Mouse (Mus musculus) left cerebral cortex, adult 9 months (tissue): Measurements from ENCODE around the gene Rgs17.
"Not testable (repeated sequence)": the region's sequence is repeated elsewhere in the genome, so short reads cannot be mapped to it uniquely, and the experiment has no call there.

Source experiments
- DNase-seq, 2 experiments: peaks; one replicate each; pipeline ENCODE4 v3.0.0; 2022; ENCODE audit warnings: low spot score in 2 of 2

Gene Rgs17

DNA sequence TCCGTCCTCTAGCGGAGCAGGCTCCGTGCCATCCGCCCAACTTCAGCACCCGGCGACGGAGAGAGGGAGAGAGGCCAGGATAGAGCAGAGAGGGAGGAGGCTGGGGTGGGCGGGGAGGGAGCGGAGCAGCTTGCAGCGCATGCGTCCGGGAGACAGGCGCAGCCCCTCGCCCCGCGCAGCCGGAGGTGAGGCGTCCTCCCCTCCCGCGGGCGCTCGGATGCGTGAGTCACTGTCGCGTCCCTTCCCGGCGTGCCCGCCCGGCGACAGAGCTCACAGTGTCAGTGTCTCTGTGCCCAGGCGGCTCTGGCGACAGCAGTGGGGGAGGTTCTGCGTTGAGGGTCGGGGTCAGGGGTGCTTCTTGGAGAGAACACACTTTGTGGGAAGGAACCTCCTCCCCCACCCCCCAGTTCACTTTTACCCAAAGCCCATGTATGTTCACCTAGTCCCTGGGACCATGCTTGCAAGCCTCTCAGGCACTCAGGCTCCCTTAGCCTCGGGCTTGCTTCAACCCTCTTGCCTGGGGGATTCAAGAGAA lies at the start of gene Rgs17:
Rgs17 (minus strand) TSS at position 107 of the 535 bp plus-strand sequence.
- DNase-seq, result peak; percentile 49 to 71

DNA sequence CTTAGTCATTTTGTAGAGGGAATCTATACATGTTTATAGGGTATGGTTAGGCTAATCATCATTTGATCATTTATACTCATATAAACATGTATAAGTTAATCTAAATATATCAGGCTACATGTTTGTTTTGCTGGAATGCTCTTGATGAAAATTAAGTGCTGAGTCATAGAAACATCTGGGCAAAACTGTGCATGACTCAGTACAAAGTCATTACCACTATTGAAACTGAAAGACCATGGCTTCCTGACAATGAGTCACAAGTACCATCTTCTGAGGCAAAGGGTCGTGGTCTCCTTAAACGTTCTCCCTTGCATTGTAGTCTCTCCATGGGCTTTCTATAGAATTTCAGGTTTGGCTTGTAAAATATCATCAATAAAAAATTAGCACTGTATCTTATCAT lies 45.5 kb upstream of the Rgs17 start:
- no peak for DNase-seq

DNA sequence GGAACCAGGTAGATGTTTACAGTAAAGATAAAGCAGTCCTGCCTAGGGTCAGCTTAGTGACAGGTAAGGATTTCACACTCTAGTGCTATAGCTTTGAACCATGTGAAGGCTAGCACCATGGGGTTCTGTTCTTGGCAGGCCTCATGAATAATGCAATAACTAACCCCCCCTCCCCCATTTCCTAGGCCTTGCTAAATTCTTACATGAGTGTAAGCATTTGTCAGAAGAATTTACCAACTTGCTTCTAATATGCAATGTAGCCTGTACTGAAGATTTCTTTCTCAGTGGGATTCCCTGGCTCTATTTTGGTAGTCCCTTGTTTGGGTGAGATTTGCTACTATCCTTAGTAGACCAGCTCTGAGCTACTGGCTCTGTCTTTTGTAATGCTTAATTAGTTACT lies 31.6 kb upstream of the Rgs17 start:
- DNase-seq, result not testable (repeated sequence)

DNA sequence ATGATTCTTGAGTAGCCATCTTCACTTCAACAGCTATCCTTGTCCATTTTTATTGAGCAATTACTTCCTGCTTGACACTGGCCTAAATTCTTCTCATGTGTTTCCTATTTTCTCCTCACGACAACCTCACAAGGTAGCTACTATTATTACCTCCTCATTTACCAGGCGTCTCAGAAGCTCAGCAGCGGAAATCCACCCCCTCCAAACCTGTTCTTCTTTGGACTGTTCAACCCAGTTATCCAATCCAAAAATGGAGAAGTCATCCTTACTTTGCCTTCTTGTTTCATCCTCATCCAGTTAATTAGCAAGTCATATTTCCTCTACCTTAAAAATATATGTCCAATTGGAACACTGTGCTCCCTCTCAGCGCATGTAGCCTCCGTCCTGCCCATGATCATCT lies 2.1 kb upstream of the Rgs17 start:
- peak in 1 of 2 experiments; percentile 25 for DNase-seq

DNA sequence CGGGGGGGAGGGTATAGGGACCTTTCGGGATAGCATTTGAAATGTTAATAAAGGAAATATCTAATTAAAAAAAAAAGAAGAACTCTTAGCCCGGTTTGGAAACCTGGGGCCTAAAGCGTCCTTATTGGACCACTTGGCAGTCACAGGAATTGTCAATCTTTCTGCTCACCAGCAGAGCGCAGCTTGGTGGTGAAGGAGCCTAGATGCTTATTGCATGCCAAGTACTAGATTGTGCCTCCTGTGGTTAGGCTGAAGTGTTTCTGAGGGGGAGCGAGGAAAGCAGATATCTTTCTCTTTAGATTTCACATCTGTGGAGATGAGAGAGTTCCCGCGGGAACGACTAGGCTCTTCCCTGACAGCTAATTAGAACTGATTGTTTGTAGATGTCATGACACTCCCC lies 896 bp upstream of the Rgs17 start:
- DNase-seq, result peak in 1 of 2 experiments; percentile 9

DNA sequence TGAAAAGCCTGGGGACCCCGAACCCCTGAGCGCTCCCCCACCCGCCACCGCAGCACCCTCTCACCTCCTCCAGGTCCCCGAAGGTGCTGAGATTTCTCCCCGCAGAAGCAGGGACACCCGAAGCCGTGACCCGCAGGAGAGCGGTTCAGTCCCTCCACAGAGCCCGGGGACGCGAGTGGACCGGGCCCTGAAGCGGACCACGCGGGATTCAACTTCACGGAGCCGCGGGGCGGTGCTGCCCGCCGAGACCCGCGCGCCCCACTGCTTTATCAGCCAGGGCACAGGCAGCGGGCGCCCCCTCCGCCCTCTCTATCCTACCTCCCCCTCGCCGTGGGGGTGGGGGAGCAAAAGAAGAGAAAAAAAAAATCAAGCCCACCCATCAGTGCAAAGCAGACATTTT lies 429 bp downstream of the Rgs17 start:
- peak in 1 of 2 experiments; percentile 5 for DNase-seq

DNA sequence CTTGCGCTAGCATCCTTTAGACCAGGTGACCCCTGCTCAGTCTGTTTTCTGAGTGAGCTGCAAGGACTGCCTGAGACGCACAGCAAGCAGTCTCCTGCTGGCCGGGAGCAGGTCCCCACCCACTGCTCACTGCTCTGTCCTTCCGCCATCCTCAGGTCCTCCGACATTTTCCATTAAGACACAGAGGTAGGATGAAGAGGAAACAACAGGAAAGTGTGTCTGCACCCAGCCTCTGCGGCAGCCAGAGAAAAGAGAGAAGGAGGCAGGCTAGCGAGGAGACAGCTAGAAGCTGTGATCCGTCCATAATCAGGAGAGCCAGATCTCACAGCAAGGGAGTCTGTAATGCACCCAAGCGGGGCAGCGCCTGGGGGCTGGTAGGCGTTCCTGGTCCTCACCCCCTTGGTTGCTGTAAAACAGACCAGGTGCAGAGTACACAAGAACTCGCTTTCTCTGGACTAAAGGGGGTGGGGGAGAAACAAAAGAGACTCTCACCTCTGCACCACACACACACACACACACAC lies 1.1 kb downstream of the Rgs17 start:
- peak in 1 of 2 experiments; percentile 42 for DNase-seq

DNA sequence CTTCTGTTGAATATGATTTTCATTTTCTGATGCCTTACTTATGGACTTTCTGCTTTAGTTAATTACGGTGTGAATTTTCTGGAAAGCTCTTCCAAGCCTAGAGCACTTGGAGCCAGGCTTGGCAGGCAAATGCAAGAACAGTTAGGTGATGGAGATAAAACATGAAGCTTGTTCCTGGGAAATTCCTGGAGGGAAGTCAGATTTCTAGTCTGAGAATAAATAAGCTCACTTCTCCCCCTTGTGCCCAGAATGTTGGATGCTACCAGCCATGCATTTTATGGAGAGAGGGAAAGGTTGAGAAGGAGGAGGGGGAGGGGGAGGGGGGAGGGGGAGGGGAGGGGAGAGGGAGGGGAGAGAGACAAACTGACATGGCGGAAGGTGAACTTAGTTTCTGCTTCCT lies 17.8 kb downstream of the Rgs17 start:
- peak in 1 of 2 experiments; percentile 29 for DNase-seq

DNA sequence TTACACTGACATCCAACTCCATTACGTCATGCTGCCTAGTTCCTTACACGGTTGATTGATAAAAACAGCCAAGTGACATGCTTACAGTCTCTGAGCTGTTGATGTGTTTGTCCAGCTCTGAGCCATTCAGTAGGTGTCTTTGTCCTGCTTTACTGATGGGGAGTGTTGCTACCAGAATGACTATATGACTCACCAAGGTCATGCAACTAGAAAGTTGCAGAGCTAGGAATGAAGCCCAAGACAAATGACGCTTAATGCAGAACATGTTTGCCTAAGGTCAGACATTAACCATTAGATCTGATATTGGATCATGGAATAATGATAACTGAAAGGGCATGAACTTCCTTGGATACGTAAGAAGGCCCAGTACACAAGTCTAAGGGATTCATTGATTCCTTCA lies 20.4 kb downstream of the Rgs17 start:
- DNase-seq, result no peak

DNA sequence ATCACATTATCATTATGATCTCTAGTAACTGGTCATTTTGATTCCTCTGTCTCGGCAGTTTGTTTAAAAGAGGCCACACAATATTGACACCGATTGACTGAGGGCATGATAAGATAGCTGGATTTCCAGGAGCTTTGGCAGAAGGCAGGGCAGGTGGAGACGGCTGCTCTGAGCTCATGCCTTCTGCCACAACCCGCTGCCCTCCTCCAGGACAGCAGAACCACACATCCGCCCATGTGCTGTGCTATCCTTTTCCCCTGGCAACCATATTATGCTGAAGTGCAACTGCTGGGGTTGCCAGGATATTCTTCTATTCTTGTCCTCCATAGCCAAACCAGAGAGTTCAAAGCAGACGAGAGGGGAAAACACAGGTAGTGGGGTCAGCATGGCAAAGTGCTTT lies 21.5 kb downstream of the Rgs17 start:
- DNase-seq, result no peak

DNA sequence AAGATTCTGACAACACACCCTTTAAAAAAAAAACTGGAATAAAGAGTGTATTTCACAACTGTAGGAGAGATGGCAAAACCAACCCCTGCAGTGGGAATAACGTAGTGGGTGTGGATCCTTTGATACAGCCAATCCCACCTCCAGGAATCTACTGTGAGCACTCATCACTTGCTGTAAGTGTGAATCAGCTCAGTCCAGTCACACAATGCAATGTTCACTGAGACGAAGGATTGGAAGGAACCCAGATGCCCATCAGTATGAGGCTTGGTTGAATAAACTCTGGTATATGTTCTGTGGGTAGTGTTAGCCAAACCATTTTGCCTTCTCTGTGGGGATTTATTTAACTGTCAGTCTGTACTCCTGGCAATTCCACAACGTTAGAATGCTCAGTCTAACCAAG lies 45.1 kb downstream of the Rgs17 start:
- peak; percentile 32 to 48 for DNase-seq

DNA sequence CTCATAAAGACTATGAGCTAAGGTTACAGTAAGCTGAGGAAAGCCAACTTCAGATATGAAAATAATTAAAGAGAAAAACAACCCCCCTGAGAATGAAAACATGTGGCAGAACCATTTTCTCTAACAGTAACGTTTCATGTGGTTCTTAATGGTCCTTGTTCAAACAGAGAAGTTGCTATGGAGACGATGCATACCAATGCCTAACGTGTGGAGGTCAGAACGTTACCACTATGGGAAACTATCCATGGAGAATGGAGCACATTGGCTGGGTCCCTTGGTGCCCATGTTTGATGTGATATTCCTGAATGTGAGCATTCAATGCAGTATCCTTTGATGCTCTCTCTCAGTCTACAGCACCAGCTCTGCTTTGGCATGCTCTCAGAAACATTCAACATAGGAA lies 51.1 kb downstream of the Rgs17 start:
- no peak for DNase-seq

DNA sequence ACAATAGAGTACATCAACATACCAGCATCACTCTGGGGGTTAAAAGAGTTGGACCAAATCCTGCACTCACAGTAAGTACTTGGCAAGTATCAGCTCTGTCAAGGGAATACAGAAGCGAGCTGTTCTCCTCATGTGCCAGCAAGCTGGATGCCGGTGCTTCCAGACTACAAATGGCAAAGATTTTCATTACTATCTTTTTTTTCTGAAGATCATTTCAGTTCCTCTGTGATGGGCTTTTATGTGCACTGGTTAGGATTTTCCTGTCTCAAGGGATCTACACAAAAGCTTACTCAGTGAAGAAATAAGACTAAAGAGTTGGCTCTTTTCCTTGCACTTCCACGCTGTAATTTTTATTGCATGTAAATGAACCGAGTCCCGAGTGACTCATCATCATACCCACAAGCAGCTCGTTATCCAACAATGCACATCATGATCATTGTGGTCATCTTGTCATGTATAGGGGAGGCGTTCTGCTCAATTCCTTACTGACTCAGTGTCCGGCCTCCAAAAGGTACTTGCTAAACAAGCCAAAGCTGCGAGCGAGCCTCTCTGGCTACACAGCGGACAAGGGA lies 54.1 kb downstream of the Rgs17 start:
- DNase-seq, result peak in 1 of 2 experiments; percentile 38

DNA sequence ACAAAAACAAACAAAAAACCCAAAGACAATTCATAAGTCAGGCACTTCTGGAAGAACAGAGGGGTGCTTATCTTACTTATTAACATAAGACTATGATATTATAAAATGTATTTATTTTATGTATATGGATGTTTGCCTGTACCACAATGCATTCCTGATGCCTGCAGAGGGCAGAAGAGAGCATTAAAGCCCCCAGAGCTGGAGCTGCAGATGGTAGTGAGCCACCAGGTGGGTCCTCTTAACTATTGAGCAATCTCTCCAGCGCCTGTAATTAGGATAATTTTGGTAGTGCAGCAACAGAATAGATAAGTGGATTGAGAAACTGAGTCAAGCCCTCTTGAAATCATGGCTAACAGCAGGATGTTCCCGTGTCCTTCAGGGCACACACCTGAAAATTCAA lies 56.2 kb downstream of the Rgs17 start:
- no peak for DNase-seq

DNA sequence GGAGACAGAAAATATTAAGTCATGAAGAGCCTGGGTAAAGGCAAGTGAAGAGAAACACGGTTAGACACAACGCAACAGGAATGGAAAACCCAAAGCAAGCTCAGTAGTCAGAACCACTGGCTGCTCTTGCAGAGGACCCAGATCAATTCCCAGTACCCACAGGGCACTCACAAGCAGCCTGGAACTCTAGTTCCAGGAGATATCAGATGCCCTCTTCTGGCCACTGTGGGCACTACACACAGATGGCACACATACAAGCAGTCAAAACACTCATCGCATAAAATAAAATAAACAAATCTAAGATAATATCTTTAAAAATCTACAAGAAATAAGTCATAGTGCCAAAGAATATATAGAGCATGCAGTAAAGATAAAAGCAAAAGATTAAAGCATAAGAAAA lies 59.5 kb downstream of the Rgs17 start:
- DNase-seq, result no peak

DNA sequence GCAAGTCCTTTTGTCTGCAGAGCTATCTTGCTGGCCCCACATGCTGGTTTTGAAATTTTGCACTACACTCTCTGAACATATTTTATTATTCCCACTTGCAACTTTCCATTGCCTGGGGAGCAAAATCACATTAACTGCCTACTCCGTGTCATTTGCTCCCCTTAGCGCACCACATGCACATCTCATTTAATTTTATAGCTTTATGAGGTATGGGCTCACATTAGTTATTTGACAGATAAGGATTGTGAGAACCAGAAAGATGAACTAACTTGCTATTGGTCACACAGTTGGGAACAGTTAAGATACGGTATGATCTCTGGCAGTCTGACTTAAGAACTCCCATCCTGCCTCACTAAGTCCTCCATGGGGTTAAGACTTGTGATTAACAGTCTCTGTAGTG lies 61.4 kb downstream of the Rgs17 start:
- DNase-seq, result no peak

DNA sequence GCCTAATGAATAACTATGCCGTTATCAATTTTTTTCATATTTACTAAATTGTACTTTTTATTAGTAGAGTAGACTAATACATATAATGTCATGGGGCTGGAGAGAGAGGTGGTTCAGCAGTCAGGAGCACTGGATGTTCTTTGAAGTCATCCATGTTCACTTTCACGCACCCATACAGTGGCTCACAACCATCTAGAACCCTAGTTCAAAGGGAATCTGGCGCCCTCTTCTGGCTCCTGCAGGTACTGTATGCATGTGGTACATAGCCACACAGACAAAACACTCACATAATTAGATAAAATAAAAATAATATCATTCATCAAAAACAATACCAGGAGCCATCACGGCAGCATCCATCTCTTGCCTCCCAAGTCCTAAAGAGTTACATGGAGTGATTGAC lies 62.5 kb downstream of the Rgs17 start:
- DNase-seq, result no peak

DNA sequence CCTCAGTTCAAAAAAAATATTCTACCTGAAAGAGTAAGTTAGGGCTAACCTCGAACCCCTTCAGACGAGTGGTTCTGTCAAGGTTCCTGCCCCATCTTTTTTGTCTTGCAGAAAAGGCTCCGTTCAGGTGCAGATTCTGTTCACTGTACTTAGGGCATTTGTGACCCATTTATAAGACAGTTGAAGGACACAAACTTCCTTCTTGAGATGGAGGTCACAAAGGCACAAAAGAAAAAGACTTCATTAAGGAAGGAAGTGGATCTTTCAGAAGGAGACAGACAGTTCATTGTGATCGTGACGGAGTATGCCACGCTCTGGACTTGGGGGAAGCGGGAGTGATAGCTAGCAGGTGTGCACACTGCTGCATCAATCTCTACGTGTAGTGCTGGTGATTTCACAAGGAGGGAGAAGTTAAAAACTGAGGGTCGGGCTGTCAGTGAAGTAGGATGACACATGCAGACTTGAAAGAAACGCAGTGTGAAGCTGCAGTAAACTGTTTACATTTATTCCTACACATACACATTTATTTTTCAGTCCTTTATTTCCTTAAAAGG lies 64.1 kb downstream of the Rgs17 start:
- DNase-seq, result no peak

DNA sequence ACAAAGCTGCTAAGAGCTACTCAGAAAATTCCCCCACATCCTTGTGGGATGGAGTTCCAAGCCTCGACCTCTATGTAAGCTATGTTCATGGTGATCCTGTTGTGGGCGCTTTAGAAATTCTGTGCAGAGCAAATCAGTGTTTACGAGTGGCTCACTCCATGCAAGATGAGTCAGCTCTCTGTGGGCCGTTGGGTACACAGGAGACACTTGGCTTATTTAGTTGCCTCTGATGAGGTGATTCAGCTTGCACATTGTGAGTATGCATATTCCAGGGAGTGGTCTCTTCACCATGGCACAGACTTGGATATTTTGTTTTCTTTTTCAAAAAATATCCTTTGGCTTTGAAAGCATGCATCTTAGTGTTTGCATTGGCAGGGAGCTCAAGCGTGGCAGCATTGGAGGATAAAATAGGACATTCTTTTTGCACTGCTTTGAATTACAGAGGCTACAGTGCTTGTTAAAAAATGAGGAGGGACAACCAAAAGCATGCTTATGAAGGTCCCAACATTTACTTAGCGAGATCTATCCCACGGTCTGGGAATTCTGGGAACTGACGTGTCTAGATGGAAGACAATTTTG lies 68.8 kb downstream of the Rgs17 start:
- DNase-seq, result peak; percentile 23 to 35

DNA sequence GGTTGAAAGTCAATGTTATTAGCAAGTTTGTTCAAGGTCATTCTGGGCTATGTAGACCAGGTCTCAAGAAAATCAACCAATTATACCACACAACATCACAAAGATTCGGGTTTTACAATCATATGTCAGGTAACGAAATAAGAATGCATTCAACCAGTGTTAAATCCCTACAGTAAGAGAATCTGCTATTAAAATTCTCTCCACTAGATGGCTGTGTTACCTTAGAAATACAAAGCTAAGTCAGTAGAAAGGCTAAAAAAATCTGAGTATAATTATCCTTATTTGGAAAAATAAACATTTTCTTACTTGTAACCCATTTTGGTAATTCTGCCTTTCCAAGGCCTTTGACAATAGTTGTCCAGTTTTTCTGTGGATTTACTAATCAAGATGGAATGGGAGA lies 75.3 kb downstream of the Rgs17 start:
- no peak for DNase-seq

DNA sequence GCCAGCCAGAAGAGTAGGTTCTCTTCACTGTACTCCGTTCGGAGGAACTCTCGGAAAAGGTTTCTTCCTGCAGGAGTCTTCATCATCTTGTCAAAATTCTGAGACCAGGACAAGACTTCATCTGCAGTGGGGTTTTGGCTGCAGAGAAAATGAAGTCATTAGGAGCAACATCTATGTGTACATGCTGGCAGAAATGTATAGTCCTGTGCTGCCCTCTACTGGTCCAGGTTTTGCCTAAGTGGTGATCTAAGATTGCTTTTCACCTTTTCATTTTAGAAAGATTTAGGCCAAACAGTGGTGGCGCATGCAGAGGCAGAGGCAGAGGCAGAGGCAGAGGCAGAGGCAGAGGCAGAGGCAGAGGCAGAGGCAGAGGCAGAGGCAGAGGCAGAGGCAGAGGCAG lies 80.8 kb downstream of the Rgs17 start:
- peak in 1 of 2 experiments; percentile 31 for DNase-seq

DNA sequence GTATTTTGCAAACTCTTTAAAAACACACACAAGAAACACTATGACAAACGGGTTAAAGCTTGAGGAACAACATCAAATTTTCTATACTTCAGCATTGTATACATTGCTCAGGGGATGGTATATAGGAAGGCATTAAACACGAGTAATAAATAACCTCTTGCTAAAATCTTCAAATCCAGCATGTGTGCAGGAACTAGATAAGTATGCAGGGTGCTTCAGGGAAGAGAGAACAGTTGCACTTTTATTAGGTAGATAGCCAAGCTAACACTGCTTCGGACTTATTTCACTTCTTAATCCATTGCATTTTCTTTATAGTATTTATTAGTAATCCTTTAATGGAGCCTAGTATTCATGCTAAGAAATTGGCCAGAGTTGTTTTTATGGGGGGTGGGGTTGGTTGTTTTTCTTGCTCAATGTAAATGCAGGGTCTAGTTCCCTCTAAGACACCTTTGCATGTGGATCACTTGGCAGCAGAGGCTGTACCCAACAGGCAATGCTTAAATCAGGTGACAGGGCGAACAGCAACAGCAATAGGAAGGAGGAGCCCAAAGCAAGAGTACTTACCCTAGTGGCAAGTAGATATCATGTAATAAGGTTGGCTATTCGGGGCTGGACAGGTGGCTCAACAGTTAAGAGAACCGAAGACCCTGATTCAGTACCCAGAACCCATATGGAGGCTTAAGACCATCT lies 95.7 kb downstream of the Rgs17 start:
- no peak for DNase-seq

DNA sequence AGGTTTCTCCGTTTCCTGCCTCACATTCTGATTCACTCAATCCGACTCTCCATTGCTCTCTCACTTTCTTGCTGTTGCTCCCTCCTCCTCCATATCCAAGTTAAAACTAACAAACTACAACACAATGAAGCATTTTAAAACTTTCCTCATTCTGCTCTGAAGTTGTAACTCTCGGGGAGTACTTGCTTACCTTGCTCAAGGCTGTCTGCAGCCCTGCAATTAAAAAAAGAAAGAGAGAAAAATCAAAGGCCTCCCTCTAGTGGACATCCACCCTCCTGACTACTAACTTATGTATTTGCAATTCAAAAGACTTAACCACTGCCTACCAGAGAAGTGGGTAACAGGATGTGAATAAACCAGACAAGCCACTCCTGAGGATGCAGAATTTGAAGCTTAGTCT lies 97.4 kb downstream of the Rgs17 start:
- peak in 1 of 2 experiments; percentile 62 for DNase-seq
